Mouse (Mus musculus): ENCODE measurements around the gene Lamtor3. TPM values are rescaled to one million over a fixed set of nuclear protein-coding genes. Genes with fewer than 3 reads are reported as not detected.

Gene Lamtor3
- polyA plus RNA-seq, 1 experiment from 2014 or later = 46.5 TPM

GRCm38 (mm10) chr3:137972224-137972623 is 53.9 kb downstream of the Lamtor3 start:
- DNase-seq = peak; percentile 30
- peak overlapping the region; percentile 44 for H3K9ac ChIP-seq (replicated peaks)

GRCm38 (mm10) chr3:137972989-137973388 is 54.7 kb downstream of the Lamtor3 start:
- Histone ChIP-seq H3K9ac (replicated peaks) (peak overlapping the region; percentile 21; the same call in 1 of the 2 replicates), H3K27me3 (ENCODE audit: insufficient read depth, low read length) (no peaks in the 10 kb centered on the region), H3K4me3 (ENCODE audit: low read depth, low read length) (no peak overlapping the region), H3K36me3 (replicated peaks; ENCODE audit: insufficient read depth, low read length) (peaks cover 7% of the 10 kb centered on the region), H3K9me3 (ENCODE audit: low read length) (no peaks in the 10 kb centered on the region), H3K27ac (ENCODE audit: low read depth) (peak overlapping the region; percentile 85), H3K4me1 (ENCODE audit: insufficient read depth) (peaks cover 70% of the 10 kb centered on the region), H3K4me2 (ENCODE audit: low read depth, low read length) (peak overlapping the region; percentile 61; the same call in 1 of the 2 replicates)
- TF ChIP-seq CTCF (IDR thresholded peaks at IDR 0.05; ENCODE audit: low read depth) = no peak
- TF ChIP-seq EP300 (IDR thresholded peaks at IDR 0.05; ENCODE audit: low read depth) = no peak
- DNase-seq (no peak), ATAC-seq (no peak)
- WGBS (ENCODE audit: insufficient replicate concordance) = 83% methylated on average over 7 of the region's 7 CpGs

More at GRCm38 (mm10) chr3:137972224-137972623, 53.9 kb downstream of the Lamtor3 start:
- Histone ChIP-seq H3K27me3 (ENCODE audit: insufficient read depth, low read length) (no peaks in the 10 kb centered on the region), H3K4me2 (ENCODE audit: low read depth, low read length) (peak overlapping the region; percentile 61), H3K9me3 (ENCODE audit: low read length) (no peaks in the 10 kb centered on the region), H3K27ac (ENCODE audit: low read depth) (peak overlapping the region; percentile 85), H3K4me1 (ENCODE audit: insufficient read depth) (peaks cover 71% of the 10 kb centered on the region), H3K4me3 (ENCODE audit: low read depth, low read length) (0 out of 2 replicates have a peak overlapping the region, but pooled peaks have one; percentile 2), H3K36me3 (replicated peaks; ENCODE audit: insufficient read depth, low read length) (peaks cover 13% of the 10 kb centered on the region)
- WGBS (ENCODE audit: insufficient replicate concordance) = 24% methylated on average over 5 of the region's 5 CpGs
- TF ChIP-seq CTCF (IDR thresholded peaks at IDR 0.05; ENCODE audit: low read depth) (no peak), EP300 (IDR thresholded peaks at IDR 0.05; ENCODE audit: low read depth) (peak; percentile 91)
- peak; percentile 80 for ATAC-seq

GRCm38 (mm10) chr3:137974306-137974705 is 56.0 kb downstream of the Lamtor3 start:
- TF ChIP-seq EP300 (IDR thresholded peaks at IDR 0.05; ENCODE audit: low read depth) (no peak), CTCF (IDR thresholded peaks at IDR 0.05; ENCODE audit: low read depth) (no peak)
- Histone ChIP-seq H3K4me3 (ENCODE audit: low read depth, low read length) (no peak overlapping the region), H3K27ac (ENCODE audit: low read depth) (no peak overlapping the region), H3K9me3 (ENCODE audit: low read length) (no peaks in the 10 kb centered on the region), H3K36me3 (replicated peaks; ENCODE audit: insufficient read depth, low read length) (peaks cover 7% of the 10 kb centered on the region), H3K27me3 (ENCODE audit: insufficient read depth, low read length) (no peaks in the 10 kb centered on the region), H3K4me1 (ENCODE audit: insufficient read depth) (peaks cover 72% of the 10 kb centered on the region), H3K9ac (replicated peaks) (peak overlapping the region; percentile 11; the same call in 1 of the 2 replicates), H3K4me2 (ENCODE audit: low read depth, low read length) (peak overlapping the region; percentile 22; the same call in 1 of the 2 replicates)
- ATAC-seq (no peak), DNase-seq (no peak)
- 69% methylated on average over 8 of the region's 8 CpGs for WGBS (ENCODE audit: insufficient replicate concordance)

DNA sequence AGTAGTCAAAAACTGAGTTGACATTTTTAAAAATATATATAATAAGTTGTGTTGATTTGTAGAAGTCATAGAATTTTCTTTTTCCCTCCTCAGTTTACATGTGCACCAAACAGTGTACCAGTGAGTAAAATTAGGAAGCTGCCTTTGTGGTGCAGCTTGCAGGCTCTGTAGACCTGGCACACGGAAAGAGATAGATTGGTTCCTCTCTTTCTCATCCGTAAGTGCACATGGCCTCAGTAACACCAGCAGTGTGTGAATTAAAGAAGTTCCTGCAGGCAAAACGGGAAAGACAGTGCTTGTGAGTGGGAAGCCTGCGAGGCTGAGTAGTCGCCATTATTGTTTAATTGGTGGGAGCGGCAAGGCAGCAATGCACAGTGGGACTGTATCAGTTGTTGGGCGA is 57.1 kb downstream of the Lamtor3 start:
- no peak for ATAC-seq
- Histone ChIP-seq H3K4me1 (ENCODE audit: insufficient read depth) (peaks cover 75% of the 10 kb centered on the region), H3K27me3 (ENCODE audit: insufficient read depth, low read length) (no peaks in the 10 kb centered on the region), H3K4me2 (ENCODE audit: low read depth, low read length) (no peak overlapping the region), H3K4me3 (ENCODE audit: low read depth, low read length) (no peak overlapping the region), H3K9me3 (ENCODE audit: low read length) (no peaks in the 10 kb centered on the region), H3K27ac (ENCODE audit: low read depth) (no peak overlapping the region), H3K9ac (replicated peaks) (no peak overlapping the region), H3K36me3 (replicated peaks; ENCODE audit: insufficient read depth, low read length) (peaks cover 7% of the 10 kb centered on the region)
- no peak for DNase-seq
- TF ChIP-seq EP300 (IDR thresholded peaks at IDR 0.05; ENCODE audit: low read depth) = no peak
- no peak for TF ChIP-seq CTCF (IDR thresholded peaks at IDR 0.05; ENCODE audit: low read depth)
- WGBS (ENCODE audit: insufficient replicate concordance) = 61% methylated on average over 7 of the region's 7 CpGs

DNA sequence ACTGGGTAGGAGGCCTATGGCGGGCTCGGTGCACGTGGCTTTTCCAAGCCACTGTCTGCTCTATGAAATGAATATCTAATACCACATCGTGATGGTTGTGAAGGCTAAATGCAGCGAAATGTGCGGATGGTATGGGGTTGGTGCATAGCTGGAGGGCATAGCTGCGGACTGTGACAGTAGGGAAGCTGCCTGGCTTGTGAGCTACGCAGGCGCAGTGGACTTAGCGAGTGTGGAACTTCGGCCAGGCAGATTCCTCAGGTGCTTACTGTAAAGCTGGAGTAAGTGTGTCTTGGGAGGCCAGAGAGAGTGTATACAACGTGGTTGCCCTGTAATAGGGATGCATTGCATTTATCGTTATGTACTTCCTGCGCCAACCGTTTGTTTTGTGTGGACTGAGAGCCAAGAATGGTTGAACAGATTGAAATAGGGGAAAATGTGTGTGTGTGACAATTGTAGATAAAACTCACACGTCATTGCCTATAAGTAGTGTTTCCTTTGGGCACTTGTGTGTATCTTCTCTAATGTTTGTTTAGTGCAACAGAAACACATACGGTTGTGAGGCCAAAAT is 57.6 kb downstream of the Lamtor3 start:
- Histone ChIP-seq H3K9me3 (ENCODE audit: low read length) (no peaks in the 10 kb centered on the region), H3K9ac (replicated peaks) (no peak overlapping the region), H3K4me1 (ENCODE audit: insufficient read depth) (peaks cover 70% of the 10 kb centered on the region), H3K36me3 (replicated peaks; ENCODE audit: insufficient read depth, low read length) (peaks cover 7% of the 10 kb centered on the region), H3K4me2 (ENCODE audit: low read depth, low read length) (no peak overlapping the region), H3K27ac (ENCODE audit: low read depth) (no peak overlapping the region), H3K4me3 (ENCODE audit: low read depth, low read length) (no peak overlapping the region), H3K27me3 (ENCODE audit: insufficient read depth, low read length) (no peaks in the 10 kb centered on the region)
- WGBS (ENCODE audit: insufficient replicate concordance) = 69% methylated on average over 17 of the region's 17 CpGs
- TF ChIP-seq CTCF (IDR thresholded peaks at IDR 0.05; ENCODE audit: low read depth) (no peak), EP300 (IDR thresholded peaks at IDR 0.05; ENCODE audit: low read depth) (peak; percentile 73)
- DNase-seq = no peak
- ATAC-seq = no peak

GRCm38 (mm10) chr3:137976943-137977628 is 58.8 kb downstream of the Lamtor3 start:
- Histone ChIP-seq H3K36me3 (replicated peaks; ENCODE audit: insufficient read depth, low read length) (peaks cover 7% of the 10 kb centered on the region), H3K4me3 (ENCODE audit: low read depth, low read length) (no peak overlapping the region), H3K4me1 (ENCODE audit: insufficient read depth) (peaks cover 64% of the 10 kb centered on the region), H3K27me3 (ENCODE audit: insufficient read depth, low read length) (no peaks in the 10 kb centered on the region), H3K9ac (replicated peaks) (peak overlapping the region; percentile 6; the same call in 1 of the 2 replicates), H3K27ac (ENCODE audit: low read depth) (0 out of 2 replicates have a peak overlapping the region, but pooled peaks have one; percentile 9), H3K9me3 (ENCODE audit: low read length) (no peaks in the 10 kb centered on the region), H3K4me2 (ENCODE audit: low read depth, low read length) (peak overlapping the region; percentile 78)
- TF ChIP-seq CTCF (IDR thresholded peaks at IDR 0.05; ENCODE audit: low read depth) (no peak), EP300 (IDR thresholded peaks at IDR 0.05; ENCODE audit: low read depth) (no peak)
- WGBS (ENCODE audit: insufficient replicate concordance) = 60% methylated on average over 9 of the region's 9 CpGs
- ATAC-seq (no peak), DNase-seq (no peak)
